Mouse (Mus musculus): ENCODE results near the gene Aff3.

Aff3 gene

GRCm38 (mm10) chr1:38150086-38150485 lies 514.7 kb downstream of the Aff3 start:
- DNase-seq (ENCODE audit: low spot score): no peak

DNA sequence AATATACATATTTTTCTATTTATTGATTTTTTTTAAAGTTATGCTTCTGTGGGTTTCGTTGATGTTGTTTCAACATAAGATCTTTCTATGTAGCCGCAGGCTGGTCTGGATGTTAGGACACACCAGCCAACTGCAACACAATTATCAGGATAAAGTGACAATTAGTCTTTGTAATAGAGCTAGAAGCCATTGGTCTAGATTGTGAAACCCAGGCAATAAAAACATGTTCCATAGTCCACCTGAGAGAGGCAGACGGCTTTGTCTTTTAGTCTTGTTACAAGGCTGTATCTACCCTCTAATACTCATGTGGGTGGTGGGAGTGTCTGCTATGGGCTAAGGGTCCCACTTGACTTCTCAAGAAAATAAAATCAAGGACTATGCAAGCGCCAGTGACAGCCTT lies 518.7 kb downstream of the Aff3 start:
- DNase-seq (ENCODE audit: low spot score): no peak

DNA sequence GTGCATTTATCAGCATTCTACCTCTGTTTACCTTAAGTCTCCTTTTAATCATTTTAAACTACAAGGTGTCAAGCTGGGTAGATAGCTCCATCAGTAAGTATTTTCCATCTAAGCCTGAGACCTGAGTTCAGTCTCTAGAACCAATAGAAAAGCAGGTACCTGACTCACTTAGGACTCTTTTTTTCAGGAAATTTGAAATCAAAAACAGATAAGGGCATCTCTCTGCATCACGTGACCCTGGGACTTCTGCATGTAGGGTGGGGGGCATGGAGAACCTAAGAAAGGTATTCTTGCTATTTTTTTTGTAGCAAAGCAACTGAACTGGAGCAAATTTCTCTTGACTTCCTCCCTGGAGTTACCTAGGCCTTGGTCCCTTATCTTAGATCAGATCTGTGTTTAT lies 523.4 kb downstream of the Aff3 start:
- no peak for DNase-seq (ENCODE audit: low spot score)

DNA sequence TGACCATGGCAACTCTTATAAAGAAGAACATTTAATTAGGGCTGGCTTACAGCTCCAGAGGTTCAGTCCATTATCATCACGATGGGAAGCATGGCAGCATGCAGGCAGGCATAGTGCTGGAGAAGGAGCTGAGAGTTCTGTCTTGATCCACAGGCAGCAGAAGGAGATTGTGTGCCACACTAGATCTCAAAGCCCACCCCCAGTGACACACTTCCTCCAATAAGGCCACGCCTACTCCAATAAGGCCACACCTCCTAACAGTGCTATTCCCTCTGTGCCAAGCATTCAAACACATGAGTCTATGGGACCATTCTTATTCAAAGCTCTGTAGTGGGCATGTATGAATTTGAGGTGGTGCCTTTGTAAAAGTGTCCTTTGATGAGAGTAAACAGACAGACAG lies 523.8 kb downstream of the Aff3 start:
- no peak for DNase-seq (ENCODE audit: low spot score)

- DNase-seq (ENCODE audit: low spot score): no peak
Observed at GRCm38 (mm10) chr1:38139396-38139795, 525.4 kb downstream of the Aff3 start.

- no peak for DNase-seq (ENCODE audit: low spot score)
Observed at GRCm38 (mm10) chr1:38132942-38133341, 531.8 kb downstream of the Aff3 start.

GRCm38 (mm10) chr1:38130715-38131483 lies 533.9 kb downstream of the Aff3 start:
- DNase-seq (ENCODE audit: low spot score): no peak

GRCm38 (mm10) chr1:38129501-38130267 lies 535.1 kb downstream of the Aff3 start, which contains the start of gene Rev1:
Gene Rev1, minus strand, starts transcription at chr1:38129801.
- peak; percentile 93 for DNase-seq (ENCODE audit: low spot score)

DNA sequence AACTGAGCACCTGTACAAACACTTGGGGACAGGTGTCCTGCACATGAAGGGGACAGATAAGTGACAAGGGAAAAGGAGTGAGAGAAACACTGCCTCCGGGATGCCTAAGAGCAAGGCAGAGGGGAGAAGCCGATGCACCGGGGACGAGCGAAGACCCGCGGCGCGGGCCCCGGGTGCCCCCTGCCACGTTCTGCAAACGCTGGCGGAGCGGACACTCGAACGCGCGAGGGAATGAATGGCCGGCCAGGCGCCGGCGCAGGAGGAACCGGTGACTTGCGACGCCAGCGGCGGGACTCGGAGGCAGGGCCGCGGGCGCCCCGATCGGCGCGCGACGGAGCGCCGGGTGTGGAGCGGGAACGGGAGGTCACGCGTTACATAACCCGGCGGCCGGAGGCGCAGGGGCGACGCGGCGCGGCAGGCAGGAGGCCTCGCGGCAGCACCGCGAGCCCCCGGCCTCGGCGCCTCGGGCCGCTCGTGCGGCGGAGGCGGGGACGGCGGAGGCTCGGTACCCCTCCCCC lies 535.8 kb downstream of the Aff3 start:
- peak; percentile 13 for DNase-seq (ENCODE audit: low spot score)
